Mouse (Mus musculus) left cerebral cortex, adult 9 months (tissue): ENCODE data around the gene Panx2.

ENCODE experiments used
- DNase-seq, 2 experiments: peaks; one replicate each; pipeline ENCODE4 v3.0.0; 2022; ENCODE audit warnings: low spot score in 2 of 2

Gene Panx2

GRCm38 (mm10) chr15:89122649-89123366 lies 63.3 kb downstream of the Panx2 start, which contains the start of gene Tubgcp6:
Gene Tubgcp6 (minus strand): TSS chr15:89123112.
- peak; percentile 90 to 96 for DNase-seq
